Mouse (Mus musculus) C2C12 (cell line): Measurements from ENCODE around the gene Itga4.

Experiments
- CEBPB ChIP-seq: IDR thresholded peaks from one replicate; pipeline ENCODE4 v1.6.1; 2011; ENCODE audit warnings: low read depth, mild to moderate bottlenecking, control low read depth, moderate library complexity
- CTCF ChIP-seq: IDR thresholded peaks from one replicate; pipeline ENCODE4 v1.5.1; 2011; ENCODE audit not compliant: control insufficient read depth, insufficient read depth, insufficient read length
- FOSL1 ChIP-seq: IDR thresholded peaks from one replicate; pipeline ENCODE4 v1.8.0; 2011; ENCODE audit warnings: mild to moderate bottlenecking, low read length; ENCODE audit not compliant: poor library complexity, insufficient read depth, severe bottlenecking
- MAX ChIP-seq: IDR thresholded peaks from one replicate; pipeline ENCODE4 v1.6.1; 2011; ENCODE audit warnings: mild to moderate bottlenecking, control low read depth
- MYOD1 ChIP-seq: IDR thresholded peaks from one replicate; pipeline ENCODE4 v1.6.1; 2011; ENCODE audit warnings: low read depth; ENCODE audit not compliant: control insufficient read depth, insufficient read length
- MYOG ChIP-seq: IDR thresholded peaks from one replicate; pipeline ENCODE4 v1.6.1; 2011; ENCODE audit not compliant: control insufficient read depth, insufficient read length; ENCODE audit errors: extremely low read depth
- USF1 ChIP-seq: IDR thresholded peaks from one replicate; pipeline ENCODE4 v1.6.1; 2011; ENCODE audit warnings: low read depth, mild to moderate bottlenecking, control low read depth, moderate library complexity

GRCm38 (mm10) chr2:79315108-79315507 is 59.9 kb downstream of the Itga4 start:
- TF ChIP-seq CTCF (no peak), MAX (no peak), FOSL1 (no peak), CEBPB (no peak), USF1 (no peak), MYOD1 (no peak), MYOG (no peak)
